Mouse (Mus musculus) liver, embryonic 16.5 days (tissue): ENCODE measurements around the gene Tenm3. TPM values are rescaled to one million over a fixed set of nuclear protein-coding genes. Genes with fewer than 3 reads are reported as not detected.
A peak's percentile ranks its signal among the peaks of the same experiment; 100 is the strongest.

ENCODE experiments used
- ATAC-seq: fragments of 200-750 bp; cut with Nextera tagmentation; 2 replicates; pipeline ENCODE4 v1.8.0; 2017; ENCODE audit warnings: low read depth, mild to moderate bottlenecking, moderate number of reproducible peaks, moderate library complexity
- H3K27ac ChIP-seq: fragments of 300-500 bp; sonication (generic); 2 replicates; pipeline ENCODE4 v1.5.1; 2014; ENCODE audit warnings: mild to moderate bottlenecking, low read length
- H3K27me3 ChIP-seq: fragments of 300-500 bp; sonication (generic); 2 replicates; pipeline ENCODE4 v1.6.1; 2014; ENCODE audit warnings: low read depth, low read length, mixed read lengths; ENCODE audit not compliant: control insufficient read depth, insufficient read depth
- H3K36me3 ChIP-seq: fragments of 300-500 bp; sonication (generic); 2 replicates; pipeline ENCODE4 v1.6.1; 2014; ENCODE audit warnings: mild to moderate bottlenecking; ENCODE audit not compliant: control insufficient read depth, insufficient read depth
- H3K4me1 ChIP-seq: fragments of 300-500 bp; sonication (generic); 2 replicates; pipeline ENCODE4 v1.6.1; 2014; ENCODE audit warnings: low read depth, low read length, mixed read lengths; ENCODE audit not compliant: control insufficient read depth
- H3K4me2 ChIP-seq: fragments of 300-500 bp; sonication (generic); 2 replicates; pipeline ENCODE4 v1.6.1; 2014; ENCODE audit warnings: low read depth, low read length, mixed read lengths
- H3K4me3 ChIP-seq: fragments of 300-500 bp; sonication (generic); 2 replicates; pipeline ENCODE4 v1.5.1; 2014; ENCODE audit warnings: low read depth, mild to moderate bottlenecking, low read length
- H3K9ac ChIP-seq: fragments of 300-500 bp; sonication (generic); 2 replicates; pipeline ENCODE4 v1.6.1; 2014; ENCODE audit warnings: low read depth, low read length
- H3K9me3 ChIP-seq: fragments of 300-500 bp; sonication (generic); replicated peaks from 2 replicates; pipeline ENCODE4 v1.6.1; 2016; ENCODE audit warnings: low read length; ENCODE audit not compliant: control insufficient read depth
- WGBS: fragments of 180-500 bp; shearing (Covaris S2); extraction: QIAGEN DNeasy Blood & Tissue Kit; methylation state at CpG from one replicate; pipeline ENCODE4 v1.1.7; 2014; ENCODE audit not compliant: insufficient replicate concordance; 5-methylcytosine and 5-hydroxymethylcytosine counted together
- polyA plus RNA-seq: library from polyadenylated mRNA; unstranded; fragments of >200 nt; fragmentation: Nextera tagmentation; extraction: Ambion mirVana; gene quantifications from 2 replicates; pipeline ENCODE4 v1.2.1, GENCODE M21; 2015

Tenm3 gene
- polyA plus RNA-seq, 1 experiment from 2014 or later = 6.0 TPM

DNA sequence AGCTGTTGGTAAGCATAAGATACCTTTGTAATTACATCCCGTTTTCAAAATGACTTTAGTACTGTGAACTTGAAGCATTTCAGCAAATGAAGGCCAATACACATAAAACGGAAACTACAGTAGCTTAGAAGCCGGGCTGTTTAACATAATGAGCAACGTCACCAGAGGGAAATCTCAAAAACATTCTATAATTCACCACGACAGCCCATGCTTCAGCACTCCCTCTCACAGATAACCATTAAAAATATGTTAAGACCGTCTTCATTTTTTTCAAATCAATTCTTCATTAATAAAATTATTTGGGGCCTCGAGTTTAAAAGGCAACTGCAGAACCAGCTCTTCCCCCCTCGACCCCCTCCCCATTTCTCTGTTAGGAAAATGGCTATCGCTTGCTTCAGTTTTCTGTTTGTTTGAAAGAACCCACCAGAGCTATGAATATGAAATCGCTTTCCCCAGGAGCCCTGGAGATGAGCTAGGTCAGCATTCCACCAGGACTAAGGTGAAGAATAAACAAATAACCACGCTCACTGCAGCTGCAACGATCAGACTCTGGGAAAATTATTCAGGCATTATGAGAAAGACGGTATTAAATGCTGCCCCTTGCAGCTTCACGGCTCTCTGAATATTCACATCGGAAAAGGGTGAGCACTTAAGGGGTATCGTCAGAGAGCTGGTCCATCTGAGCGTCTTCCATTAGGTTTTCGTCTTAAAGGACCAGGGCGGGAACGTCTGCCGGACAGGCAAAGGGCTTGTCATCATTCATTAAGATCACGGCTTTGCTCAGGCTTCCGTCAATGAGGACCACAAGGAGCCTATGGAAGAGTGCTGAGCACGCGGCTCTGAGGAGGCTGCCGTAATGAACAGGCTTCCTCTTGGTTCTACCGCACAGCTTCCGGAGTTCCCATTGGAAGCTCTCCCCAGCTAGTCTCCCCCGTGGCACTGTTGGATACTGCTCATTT lies 334.8 kb downstream of the Tenm3 start:
- Histone ChIP-seq H3K9ac (no peak overlapping the region), H3K27me3 (no peaks in the 10 kb centered on the region), H3K36me3 (no peaks in the 10 kb centered on the region), H3K9me3 (peaks cover 2% of the 10 kb centered on the region; the same call in 1 of the 2 replicates), H3K4me3 (no peak overlapping the region), H3K27ac (no peak overlapping the region), H3K4me2 (no peak overlapping the region), H3K4me1 (no peaks in the 10 kb centered on the region)
- 73% methylated on average over 29 of the region's 29 CpGs for WGBS
- ATAC-seq = no peak

DNA sequence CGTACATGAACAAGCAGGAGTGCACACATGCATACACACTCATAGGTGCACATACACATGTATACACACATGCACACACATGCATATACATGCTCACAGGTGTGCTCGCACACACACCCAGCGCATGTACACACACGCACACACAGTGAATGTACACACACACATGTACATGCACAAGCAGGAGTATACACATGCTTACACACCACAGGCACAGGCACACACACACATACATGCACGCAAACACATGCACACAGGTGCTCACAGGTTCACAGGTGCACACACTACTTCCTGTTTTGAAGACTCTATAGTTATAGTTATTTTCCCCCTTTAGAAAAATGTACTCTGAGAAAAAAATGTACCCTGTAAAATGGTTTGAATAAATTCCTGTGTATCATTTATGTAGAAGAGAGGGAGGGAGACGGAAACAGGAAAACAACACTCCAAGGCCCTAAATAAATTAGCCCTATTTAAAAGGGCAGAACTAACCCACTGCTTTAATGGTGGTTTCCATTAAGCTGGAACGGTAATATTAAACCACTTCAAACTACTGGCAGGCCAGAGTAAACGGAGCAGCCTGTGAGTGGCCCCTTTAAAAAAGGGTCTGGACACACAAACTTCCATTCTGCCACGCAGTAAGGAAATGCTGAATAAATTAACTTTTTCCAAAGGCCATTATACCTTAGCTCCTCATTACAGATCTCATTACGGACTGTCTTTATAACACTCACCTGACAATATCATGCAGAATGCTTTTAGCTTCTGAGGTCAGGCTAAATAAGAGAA lies 335.8 kb downstream of the Tenm3 start:
- no peaks in the 10 kb centered on the region for H3K36me3 ChIP-seq
- no peak for ATAC-seq
- H3K4me2 ChIP-seq = no peak overlapping the region
- H3K4me1 ChIP-seq = no peaks in the 10 kb centered on the region
- no peak overlapping the region for H3K4me3 ChIP-seq
- H3K9me3 ChIP-seq = peaks cover 2% of the 10 kb centered on the region; the same call in 1 of the 2 replicates
- no peak overlapping the region for H3K9ac ChIP-seq
- WGBS = 67% methylated on average over 10 of the region's 10 CpGs
- H3K27me3 ChIP-seq = no peaks in the 10 kb centered on the region
- H3K27ac ChIP-seq = no peak overlapping the region

DNA sequence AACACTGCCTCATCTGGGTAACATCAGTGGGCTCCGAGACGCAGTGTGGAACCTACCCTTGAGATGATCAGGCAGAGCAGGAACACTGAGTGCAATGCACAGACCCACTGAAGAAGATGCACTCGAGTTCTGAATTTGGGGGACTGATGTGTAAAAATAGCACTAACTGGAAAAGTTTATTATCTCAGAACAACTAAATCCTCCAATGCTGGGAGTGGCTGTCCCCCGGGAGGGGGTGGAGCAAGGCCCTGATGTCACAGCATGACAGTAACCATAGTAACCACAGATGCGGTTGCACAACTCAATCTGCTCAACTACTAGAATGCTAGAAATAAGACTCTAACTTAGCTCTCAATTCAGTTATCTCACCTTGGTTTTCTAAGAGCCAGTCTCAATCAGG lies 351.3 kb downstream of the Tenm3 start:
- H3K27me3 ChIP-seq = no peaks in the 10 kb centered on the region
- ATAC-seq = no peak
- WGBS = 62% methylated on average over 5 of the region's 5 CpGs
- no peaks in the 10 kb centered on the region for H3K9me3 ChIP-seq
- no peaks in the 10 kb centered on the region for H3K36me3 ChIP-seq
- H3K4me1 ChIP-seq = no peaks in the 10 kb centered on the region
- H3K4me3 ChIP-seq = no peak overlapping the region
- no peak overlapping the region for H3K9ac ChIP-seq
- no peak overlapping the region for H3K4me2 ChIP-seq
- H3K27ac ChIP-seq = no peak overlapping the region

DNA sequence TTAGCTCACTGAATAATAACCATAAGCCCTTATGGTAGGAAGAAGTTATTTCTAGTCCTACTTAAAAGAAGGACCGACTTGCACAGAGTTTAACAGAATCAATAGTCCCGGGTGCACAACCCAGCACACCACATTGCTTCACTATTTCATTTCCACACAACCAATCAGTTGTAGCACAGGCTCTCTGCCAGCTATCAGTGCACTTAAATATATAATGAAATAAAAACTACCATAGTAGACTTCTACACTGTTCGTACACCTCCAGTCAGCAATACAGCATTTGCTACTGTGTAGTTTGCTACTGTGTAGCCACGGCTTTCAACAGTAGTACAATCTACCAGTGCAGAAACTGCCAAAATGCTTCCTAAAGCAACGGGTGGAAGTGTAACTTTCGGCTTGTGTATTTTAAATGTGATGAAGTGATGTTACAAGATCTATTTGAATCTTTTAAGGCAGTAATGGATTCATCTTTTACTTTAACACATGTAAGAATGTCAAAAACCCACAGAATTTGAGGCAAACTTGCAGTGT lies 353.1 kb downstream of the Tenm3 start:
- Histone ChIP-seq H3K27ac (no peak overlapping the region), H3K27me3 (no peaks in the 10 kb centered on the region), H3K4me3 (no peak overlapping the region), H3K9me3 (no peaks in the 10 kb centered on the region), H3K4me1 (no peaks in the 10 kb centered on the region), H3K9ac (no peak overlapping the region), H3K4me2 (no peak overlapping the region), H3K36me3 (no peaks in the 10 kb centered on the region)
- no peak for ATAC-seq
- 56% methylated on average over 6 of the region's 6 CpGs for WGBS

DNA sequence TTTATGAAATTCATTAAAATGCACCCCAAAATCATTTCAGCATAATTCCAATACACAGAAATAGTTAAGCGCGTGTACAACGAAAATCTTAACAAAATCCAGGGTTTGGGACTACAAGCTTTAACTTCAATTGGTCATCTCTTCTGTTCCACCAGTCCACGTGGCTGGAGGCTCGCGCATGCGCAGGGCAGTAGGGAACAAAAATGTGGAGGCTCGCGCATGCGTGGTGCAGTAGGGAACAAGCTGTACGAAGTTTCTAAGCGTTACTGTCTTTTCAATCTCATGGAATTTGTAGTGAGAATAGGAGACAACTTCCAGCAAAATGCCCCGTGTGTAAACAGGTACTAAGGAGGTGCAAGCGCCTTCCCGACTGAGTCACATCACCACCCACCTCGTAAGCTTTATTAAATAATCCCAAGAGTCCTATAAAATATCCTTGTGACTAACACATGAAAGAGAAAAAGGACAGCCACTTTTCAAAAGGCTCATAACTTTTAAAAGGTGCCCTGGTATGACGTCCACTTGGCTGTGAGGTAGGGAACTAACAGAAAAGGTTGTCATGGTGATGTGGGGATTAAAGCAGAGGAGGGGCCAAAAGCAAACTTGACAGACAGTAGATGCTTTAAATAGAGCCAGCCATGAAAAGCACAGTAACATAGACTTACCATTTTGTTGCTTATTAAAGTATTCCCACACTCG lies 353.7 kb downstream of the Tenm3 start:
- no peaks in the 10 kb centered on the region for H3K27me3 ChIP-seq
- H3K9me3 ChIP-seq = no peaks in the 10 kb centered on the region
- no peak for ATAC-seq
- WGBS = 76% methylated on average over 18 of the region's 18 CpGs
- no peaks in the 10 kb centered on the region for H3K4me1 ChIP-seq
- H3K27ac ChIP-seq = no peak overlapping the region
- H3K4me3 ChIP-seq = no peak overlapping the region
- H3K36me3 ChIP-seq = no peaks in the 10 kb centered on the region
- no peak overlapping the region for H3K4me2 ChIP-seq
- no peak overlapping the region for H3K9ac ChIP-seq

DNA sequence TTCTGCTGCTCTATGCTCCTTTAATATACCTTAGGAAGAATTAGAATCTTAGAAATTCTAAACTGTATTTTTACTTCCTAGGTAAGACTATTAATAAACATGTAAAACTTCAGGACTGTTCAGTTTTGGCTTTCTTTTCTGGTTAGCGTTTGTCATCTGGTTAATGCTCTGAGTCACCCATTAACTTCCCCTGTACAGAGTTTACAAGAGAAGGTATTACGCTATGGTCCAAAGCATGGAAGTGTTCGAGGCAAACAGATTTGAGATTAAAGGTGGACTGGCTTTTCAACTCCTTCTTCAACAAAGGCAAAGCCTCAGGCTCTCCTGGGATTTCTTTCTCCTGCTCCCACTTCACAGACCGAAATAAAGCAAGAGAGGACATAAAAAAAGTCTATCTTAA lies 354.3 kb downstream of the Tenm3 start:
- H3K9ac ChIP-seq = no peak overlapping the region
- H3K27me3 ChIP-seq = no peaks in the 10 kb centered on the region
- no peak overlapping the region for H3K4me3 ChIP-seq
- no peaks in the 10 kb centered on the region for H3K4me1 ChIP-seq
- H3K27ac ChIP-seq = no peak overlapping the region
- 51% methylated on average over 4 of the region's 4 CpGs for WGBS
- peak; percentile 41; the same call in 1 of the 2 replicates for ATAC-seq
- no peaks in the 10 kb centered on the region for H3K36me3 ChIP-seq
- no peak overlapping the region for H3K4me2 ChIP-seq
- H3K9me3 ChIP-seq = no peaks in the 10 kb centered on the region

DNA sequence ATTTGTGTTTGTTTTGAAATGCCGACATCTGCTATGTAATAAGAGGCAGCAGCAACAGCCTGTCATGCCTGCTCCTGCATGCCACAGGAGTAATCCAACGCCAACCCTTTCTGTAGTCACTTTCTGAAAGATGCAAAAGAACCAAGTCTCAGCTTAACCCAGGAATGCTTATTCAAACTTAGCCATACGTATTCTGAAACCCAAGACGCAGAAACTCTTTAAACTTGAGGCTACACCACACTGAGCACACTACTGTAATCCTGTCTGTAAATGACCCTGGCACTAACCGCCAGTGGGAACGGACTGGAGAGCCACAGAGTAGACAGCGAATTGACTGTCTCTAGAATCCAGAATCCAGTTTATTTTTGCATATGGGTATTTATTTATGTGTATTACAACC lies 354.9 kb downstream of the Tenm3 start:
- no peak overlapping the region for H3K4me3 ChIP-seq
- WGBS = 72% methylated on average over 7 of the region's 7 CpGs
- H3K27ac ChIP-seq = no peak overlapping the region
- H3K4me1 ChIP-seq = no peaks in the 10 kb centered on the region
- H3K9ac ChIP-seq = no peak overlapping the region
- ATAC-seq = no peak
- no peaks in the 10 kb centered on the region for H3K36me3 ChIP-seq
- no peak overlapping the region for H3K4me2 ChIP-seq
- H3K27me3 ChIP-seq = no peaks in the 10 kb centered on the region
- H3K9me3 ChIP-seq = no peaks in the 10 kb centered on the region

DNA sequence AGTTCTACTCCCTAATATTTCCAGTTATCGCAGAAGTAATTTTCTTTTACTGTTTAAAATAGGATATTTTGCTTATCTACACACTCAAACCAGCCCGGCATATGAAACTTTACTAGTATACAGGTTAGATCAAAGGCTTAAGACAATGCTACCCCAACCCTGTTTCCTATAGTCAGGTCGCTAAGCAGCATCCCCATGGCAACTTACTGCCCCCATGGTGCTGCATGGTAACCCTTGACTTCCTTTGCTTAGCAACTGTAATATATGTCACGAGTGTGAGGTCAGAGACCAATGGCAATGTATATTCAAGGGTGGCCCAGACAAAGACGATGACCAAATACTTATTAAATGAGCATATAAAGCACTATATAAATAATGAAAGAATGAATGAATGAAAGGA lies 359.6 kb downstream of the Tenm3 start:
- no peak for ATAC-seq
- whole genome bisulfite sequencing = 61% methylated on average over 5 of the region's 5 CpGs
- Histone ChIP-seq H3K4me2 (no peak overlapping the region), H3K9ac (no peak overlapping the region), H3K9me3 (no peaks in the 10 kb centered on the region), H3K36me3 (no peaks in the 10 kb centered on the region), H3K27me3 (no peaks in the 10 kb centered on the region), H3K4me3 (no peak overlapping the region), H3K4me1 (no peaks in the 10 kb centered on the region), H3K27ac (no peak overlapping the region)
